ENCODE assay signal across 8 mouse cellular contexts in genomic region chr13:9764646-9765536, GRCm38 (mm10). TPM values are rescaled to one million over a fixed set of nuclear protein-coding genes. Genes with fewer than 3 reads are reported as not detected.
DNase-seq lines count a peak whose midpoint lies in the region; ATAC-seq and TF ChIP-seq lines count a peak whose summit lies in the region.

Zmynd11 (minus strand) TSS chr13:9765330.

- under 1% methylated on average over 54 of the region's 98 CpGs for WGBS in hindbrain, postnatal 0 days

- intact Hi-C loops in left cerebral cortex, postnatal 14 days (cut with DNase I), result loop anchor here (5.0 kb wide), 1 partner anchor 83 kb away; no protein-coding TSS in a partner anchor

- peak; percentile 28 for ATAC-seq in activated CD4-positive, CD25-positive, alpha-beta regulatory T cell, adult 4 months
- ATAC-seq in hindbrain, postnatal 0 days, result peak; percentile 89
- peak; percentile 17 for ATAC-seq in megakaryocyte progenitor cell, adult 5-6 weeks (replicated peaks; ENCODE audit: poor library complexity)

- no peaks in the 10 kb centered on the region for H3K36me3 ChIP-seq in hindbrain, postnatal 0 days (ENCODE audit: insufficient read depth, low read length)

- H3K4me3 ChIP-seq in hindbrain, postnatal 0 days (ENCODE audit: low read length), result peak within 1 kb of the TSS; percentile 95

- H3K27me3 ChIP-seq in hindbrain, postnatal 0 days (ENCODE audit: insufficient read depth, low read length), result no peaks in the 10 kb centered on the region

- H3K4me1 ChIP-seq in hindbrain, postnatal 0 days (ENCODE audit: insufficient read depth, low read length), result peaks cover 5% of the 10 kb centered on the region

- H3K9ac ChIP-seq in hindbrain, postnatal 0 days (replicated peaks; ENCODE audit: low read length), result peak within 1 kb of the TSS; percentile 100

- peak; percentile 32 to 59 for DNase-seq in cerebellum, postnatal 4 days (ENCODE audit: low spot score in 2 of 2)
- peak; percentile 63 for DNase-seq in gastrocnemius, postnatal 10 days
- peak; percentile 82 for DNase-seq in hindbrain, postnatal 0 days (ENCODE audit: low spot score)
- DNase-seq in left cerebral cortex, postnatal 14 days (ENCODE audit: low spot score in 2 of 2), result peak; percentile 52 to 56
- DNase-seq in right cerebral cortex, postnatal 10 days (ENCODE audit: low spot score in 2 of 2), result peak; percentile 66 to 75
- DNase-seq in urinary bladder, postnatal 36 days (ENCODE audit: low spot score in 2 of 2), result peak; percentile 21 to 25

- no peak for TF ChIP-seq CTCF in hindbrain, postnatal 0 days (IDR thresholded peaks at IDR 0.05; ENCODE audit: low read depth)

- H3K9me3 ChIP-seq in hindbrain, postnatal 0 days (ENCODE audit: low read length), result no peaks in the 10 kb centered on the region

- H3K4me2 ChIP-seq in hindbrain, postnatal 0 days (ENCODE audit: low read depth, low read length), result peak within 1 kb of the TSS; percentile 83

- H3K27ac ChIP-seq in hindbrain, postnatal 0 days, result peak within 1 kb of the TSS; percentile 100

RNA-seq across cellular contexts. Expression of gene Zmynd11, which starts in this region (rescaled TPM):
- 10 to 100 TPM; 40.8 to 42.5 TPM for polyA plus RNA-seq in activated CD4-positive, CD25-positive, alpha-beta regulatory T cell, adult 4 months (2017; shearing (Covaris generic))
- total RNA-seq in gastrocnemius, postnatal 10 days (2021), result 10 to 100 TPM; 77.7 to 91.2 TPM
- total RNA-seq in hindbrain, postnatal 0 days (2014; rRNA removed), result 104 and 143 TPM in 2 replicates
- 121 and 127 TPM in 2 replicates for polyA plus RNA-seq in hindbrain, postnatal 0 days (2015; fragmentation: Nextera tagmentation; extraction: Ambion mirVana)
- total RNA-seq in left cerebral cortex, postnatal 14 days (2021), result 100 to 1,000 TPM; 228 to 244 TPM
- total RNA-seq in megakaryocyte progenitor cell, adult 5-6 weeks (2015), result 39.3 and 51.2 TPM in 2 replicates
- total RNA-seq in megakaryocyte progenitor cell, adult 5-6 weeks (2017), result 39.5 and 53.0 TPM in 2 replicates

Comparison
In these comparisons a context has a peak if more than half of its experiments do, and no peak if none do; other contexts are left out.
1. Peak in every context shown above with its lines: DNase-seq, ATAC-seq, H3K4me3 ChIP-seq and H3K27ac ChIP-seq.
2. ATAC-seq: peak in every context shown above with its lines; median percentile 89 in hindbrain, postnatal 0 days; 28 in activated CD4-positive, CD25-positive, alpha-beta regulatory T cell, adult 4 months; 17 in megakaryocyte progenitor cell, adult 5-6 weeks.
3. DNase-seq: peak in every context shown above with its lines; median percentile 82 in hindbrain, postnatal 0 days; 70 in right cerebral cortex, postnatal 10 days; 63 in gastrocnemius, postnatal 10 days; 54 in left cerebral cortex, postnatal 14 days; 46 in cerebellum, postnatal 4 days; 23 in urinary bladder, postnatal 36 days.